ENCODE assay signal across 10 mouse cellular contexts in genomic region chr5:140411339-140411738, GRCm38 (mm10). TPM values are rescaled to one million over a fixed set of nuclear protein-coding genes. Genes with fewer than 3 reads are reported as not detected.
DNase-seq lines count a peak whose midpoint lies in the region; ATAC-seq and TF ChIP-seq lines count a peak whose summit lies in the region.
"Had no signal": no experiment of that assay in that cellular context is flagged by ENCODE, and none has a peak within 500 bp of the region (broad histone marks: within the 10 kb centered on the region; RNA-seq: fewer than 3 reads in every experiment).

No protein-coding gene starts in this region.

- no peak overlapping the region for H3K9ac ChIP-seq in forebrain, embryonic 14.5 days (ENCODE audit: low read length)
- no peak overlapping the region for H3K9ac ChIP-seq in forebrain, embryonic 15.5 days (replicated peaks)
- no peak overlapping the region for H3K9ac ChIP-seq in stomach, postnatal 0 days (ENCODE audit: low read length)
- H3K9ac ChIP-seq: embryonic facial prominence, embryonic 13.5 days had no signal

- DNase-seq in forebrain, embryonic 14.5 days (ENCODE audit: low spot score) = peak; percentile 24
- DNase-seq in CD8-positive naive resting alpha-beta T cell, adult 2 months (ENCODE audit: low read depth in 2 of 2, low spot score in 2 of 2) = peak; percentile 54 to 69
- peak; percentile 66 for DNase-seq in brain, adult 2 months (ENCODE audit: low read depth, low spot score)
- peak; percentile 70 for DNase-seq in gastrocnemius, postnatal 10 days
- DNase-seq in layer of hippocampus, adult 18-20 months (ENCODE audit: low spot score in 2 of 2) = peak; percentile 24 to 69
- peak; percentile 79 for DNase-seq in lung, postnatal 14 days
- DNase-seq in stomach, postnatal 0 days (ENCODE audit: low spot score) = peak; percentile 59

- no peak overlapping the region for H3K27ac ChIP-seq in forebrain, embryonic 14.5 days (ENCODE audit: low read depth, low read length)
- H3K27ac ChIP-seq in forebrain, embryonic 15.5 days (replicated peaks) = no peak overlapping the region
- H3K27ac ChIP-seq in stomach, postnatal 0 days (replicated peaks) = no peak overlapping the region
- H3K27ac ChIP-seq: embryonic facial prominence, embryonic 13.5 days; macrophage had no signal

- no peaks in the 10 kb centered on the region for H3K27me3 ChIP-seq in forebrain, embryonic 14.5 days (replicated peaks; ENCODE audit: control insufficient read depth, insufficient read depth, low read length)
- no peaks in the 10 kb centered on the region for H3K27me3 ChIP-seq in forebrain, embryonic 15.5 days
- no peaks in the 10 kb centered on the region for H3K27me3 ChIP-seq in stomach, postnatal 0 days (ENCODE audit: control insufficient read depth, insufficient read depth, low read length)
- H3K27me3 ChIP-seq: embryonic facial prominence, embryonic 13.5 days had no signal

- no peak for TF ChIP-seq EP300 in stomach, postnatal 0 days (optimal IDR thresholded peaks at IDR 0.05)

- H3K4me1 ChIP-seq in forebrain, embryonic 14.5 days (ENCODE audit: control insufficient read depth, insufficient read depth, low read length) = no peaks in the 10 kb centered on the region
- H3K4me1 ChIP-seq in forebrain, embryonic 15.5 days = no peaks in the 10 kb centered on the region
- H3K4me1 ChIP-seq in stomach, postnatal 0 days (replicated peaks; ENCODE audit: control insufficient read depth, insufficient read depth) = no peaks in the 10 kb centered on the region

- ATAC-seq in forebrain, embryonic 14.5 days = no peak
- no peak for ATAC-seq in forebrain, embryonic 15.5 days (replicated peaks)
- ATAC-seq in stomach, postnatal 0 days (ENCODE audit: low FRiP score, low TSS enrichment) = 0 out of 2 replicates have a peak, but pooled peaks have one; percentile 38

- no peaks in the 10 kb centered on the region for H3K36me3 ChIP-seq in forebrain, embryonic 14.5 days (ENCODE audit: control insufficient read depth, insufficient read depth, low read length)
- H3K36me3 ChIP-seq in forebrain, embryonic 15.5 days = no peaks in the 10 kb centered on the region
- no peaks in the 10 kb centered on the region for H3K36me3 ChIP-seq in stomach, postnatal 0 days (ENCODE audit: control insufficient read depth, insufficient read depth, low read length)
- H3K36me3 ChIP-seq: embryonic facial prominence, embryonic 13.5 days had no signal

- WGBS in forebrain, embryonic 14.5 days = 45% methylated on average over 8 of the region's 8 CpGs
- 44% methylated on average over 8 of the region's 8 CpGs for WGBS in forebrain, embryonic 15.5 days
- 35% methylated on average over 8 of the region's 8 CpGs for WGBS in stomach, postnatal 0 days

- peak; percentile 74 for TF ChIP-seq CTCF in stomach, postnatal 0 days (IDR thresholded peaks at IDR 0.05; ENCODE audit: low read depth)

- no peak overlapping the region for H3K4me3 ChIP-seq in forebrain, embryonic 14.5 days (ENCODE audit: low read depth, low read length)
- no peak overlapping the region for H3K4me3 ChIP-seq in forebrain, embryonic 15.5 days
- no peak overlapping the region for H3K4me3 ChIP-seq in stomach, postnatal 0 days (ENCODE audit: low read depth, low read length)
- H3K4me3 ChIP-seq: embryonic facial prominence, embryonic 13.5 days had no signal

- no peak overlapping the region for H3K4me2 ChIP-seq in forebrain, embryonic 14.5 days (ENCODE audit: low read length)
- no peak overlapping the region for H3K4me2 ChIP-seq in forebrain, embryonic 15.5 days (replicated peaks)
- H3K4me2 ChIP-seq in stomach, postnatal 0 days (replicated peaks; ENCODE audit: low read depth) = no peak overlapping the region
- H3K4me2 ChIP-seq: embryonic facial prominence, embryonic 13.5 days had no signal

- no peaks in the 10 kb centered on the region for H3K9me3 ChIP-seq in forebrain, embryonic 14.5 days (replicated peaks; ENCODE audit: control insufficient read depth, low read length)
- H3K9me3 ChIP-seq in forebrain, embryonic 15.5 days = no peaks in the 10 kb centered on the region
- no peaks in the 10 kb centered on the region for H3K9me3 ChIP-seq in stomach, postnatal 0 days (ENCODE audit: control insufficient read depth, low read length)
- H3K9me3 ChIP-seq: embryonic facial prominence, embryonic 13.5 days had no signal

RNA-seq across cellular contexts. Expression of gene Eif3b, which starts 7.8 kb away (rescaled TPM):
- 97.8 and 107 TPM in 2 replicates for polyA plus RNA-seq in forebrain, embryonic 14.5 days (2014; fragmentation: Nextera tagmentation; extraction: Ambion mirVana)
- 96.7 and 102 TPM in 2 replicates for polyA plus RNA-seq in forebrain, embryonic 15.5 days (2015; fragmentation: Nextera tagmentation; extraction: Ambion mirVana)
- 10 to 100 TPM; 96.5 to 98.6 TPM for total RNA-seq in gastrocnemius, postnatal 10 days (2021)
- 10 to 100 TPM; 90.4 to 96.3 TPM for total RNA-seq in layer of hippocampus, adult 18-20 months (2021)
- polyA plus RNA-seq in stomach, postnatal 0 days (2015; fragmentation: Nextera tagmentation; extraction: Ambion mirVana) = 61.8 and 66.5 TPM in 2 replicates

RNA-seq across cellular contexts. Expression of gene Snx8, which starts 22.3 kb away (rescaled TPM):
- polyA plus RNA-seq in forebrain, embryonic 14.5 days (2014; fragmentation: Nextera tagmentation; extraction: Ambion mirVana) = 7.9 and 9.4 TPM in 2 replicates
- 17.9 and 18.8 TPM in 2 replicates for polyA plus RNA-seq in forebrain, embryonic 15.5 days (2015; fragmentation: Nextera tagmentation; extraction: Ambion mirVana)
- total RNA-seq in gastrocnemius, postnatal 10 days (2021) = 10 to 100 TPM; 11.6 to 16.1 TPM
- 10 to 100 TPM; 11.3 to 12.2 TPM for total RNA-seq in layer of hippocampus, adult 18-20 months (2021)
- polyA plus RNA-seq in stomach, postnatal 0 days (2015; fragmentation: Nextera tagmentation; extraction: Ambion mirVana) = 8.0 and 8.6 TPM in 2 replicates

RNA-seq across cellular contexts. Expression of gene Gm4869, which starts 34.1 kb away (rescaled TPM):
- not detected in 2 replicates for polyA plus RNA-seq in forebrain, embryonic 14.5 days (2014; fragmentation: Nextera tagmentation; extraction: Ambion mirVana)
- polyA plus RNA-seq in forebrain, embryonic 15.5 days (2015; fragmentation: Nextera tagmentation; extraction: Ambion mirVana) = not detected in 2 replicates
- total RNA-seq in gastrocnemius, postnatal 10 days (2021) = not detected
- not detected for total RNA-seq in layer of hippocampus, adult 18-20 months (2021)
- not detected in 2 replicates for polyA plus RNA-seq in stomach, postnatal 0 days (2015; fragmentation: Nextera tagmentation; extraction: Ambion mirVana)
- polyA plus RNA-seq: embryonic facial prominence, embryonic 13.5 days; macrophage had no signal

Comparison
In these comparisons a context has a peak if more than half of its experiments do, and no peak if none do; other contexts are left out.
1. DNase-seq: peak in every context shown above with its lines; median percentile 79 in lung, postnatal 14 days; 70 in gastrocnemius, postnatal 10 days; 66 in brain, adult 2 months; 62 in CD8-positive naive resting alpha-beta T cell, adult 2 months; 59 in stomach, postnatal 0 days; 46 in layer of hippocampus, adult 18-20 months; 24 in forebrain, embryonic 14.5 days.